Mouse (Mus musculus) G1E (cell line): ENCODE measurements at regions not wholly inside any gene's neighbourhood (a gene's known extent, or its start where the extent isn't known, plus 50 kb on each side); places are given as distances from the start of the nearest gene placed in this dataset.

Experiments
- ATAC-seq: 2 replicates; pipeline ENCODE4 v1.8.0; 2016; ENCODE audit warnings: mild to moderate bottlenecking; ENCODE audit not compliant: insufficient number of reproducible peaks, poor library complexity, low FRiP score, severe bottlenecking; ENCODE audit errors: extremely low read depth
- DNase-seq: peaks from one replicate; pipeline ENCODE4 v3.0.0; 2012; ENCODE audit warnings: low spot score
- H3K27me3 ChIP-seq: 2 replicates; pipeline ENCODE4 v1.6.1; 2012; ENCODE audit warnings: mild to moderate bottlenecking, low read length, inconsistent platforms; ENCODE audit not compliant: insufficient read depth
- H3K36me3 ChIP-seq: replicated peaks from 2 replicates; pipeline ENCODE3; 2012; ENCODE audit warnings: mild to moderate bottlenecking, inconsistent platforms
- H3K4me1 ChIP-seq: 2 replicates; pipeline ENCODE4 v1.6.1; 2012; ENCODE audit warnings: low read depth, low read length, inconsistent platforms, mixed read lengths; ENCODE audit not compliant: insufficient read depth
- H3K4me3 ChIP-seq: 2 replicates; pipeline ENCODE4 v1.5.1; 2012; ENCODE audit warnings: low read depth, mild to moderate bottlenecking, inconsistent platforms, low read length, moderate library complexity, mixed read lengths
- H3K9me3 ChIP-seq: replicated peaks from 2 replicates; pipeline ENCODE4 v1.6.1; 2012; ENCODE audit warnings: inconsistent platforms
- CTCF ChIP-seq: IDR thresholded peaks from 2 replicates; pipeline ENCODE4 v1.5.1; 2012; ENCODE audit warnings: low read depth, low read length, inconsistent platforms, mixed read lengths
- GATA1 ChIP-seq: IDR thresholded peaks from 2 replicates; pipeline ENCODE4 v1.6.1; 2012; ENCODE audit warnings: borderline replicate concordance, low read length, inconsistent platforms, mixed read lengths
- GATA2 ChIP-seq: IDR thresholded peaks from 2 replicates; pipeline ENCODE4 v1.6.1; 2012; ENCODE audit warnings: low read depth, low read length, inconsistent platforms, borderline replicate concordance
- POLR2AphosphoS5 ChIP-seq: IDR thresholded peaks from 2 replicates; pipeline ENCODE4 v1.6.1; 2012; ENCODE audit warnings: low read depth, low read length, inconsistent platforms; ENCODE audit not compliant: insufficient replicate concordance
- TAL1 ChIP-seq: conservative IDR thresholded peaks from 2 replicates; pipeline ENCODE4 v1.6.1; 2012; ENCODE audit warnings: low read depth, low read length, inconsistent platforms, mixed read lengths

- no peaks in the 10 kb centered on the region for H3K36me3 ChIP-seq
- no peak for TF ChIP-seq GATA2
- TF ChIP-seq POLR2AphosphoS5 = no peak
- H3K4me1 ChIP-seq = no peaks in the 10 kb centered on the region
- no peak for ATAC-seq
- no peaks in the 10 kb centered on the region for H3K27me3 ChIP-seq
- no peak overlapping the region; the same call in 1 of the 2 replicates for H3K4me3 ChIP-seq
- peaks cover 51% of the 10 kb centered on the region for H3K9me3 ChIP-seq
- DNase-seq = no peak
These were observed 143.2 kb upstream of the Id2 start for GRCm38 (mm10) chr12:25240142-25240541.

GRCm38 (mm10) chr12:25235071-25235470 lies 138.1 kb upstream of the Id2 start:
- H3K9me3 ChIP-seq = peaks cover 70% of the 10 kb centered on the region
- no peaks in the 10 kb centered on the region for H3K36me3 ChIP-seq
- TF ChIP-seq GATA1 (no peak), TAL1 (no peak), CTCF (no peak), POLR2AphosphoS5 (no peak), GATA2 (no peak)
- ATAC-seq (no peak), DNase-seq (no peak)
- H3K4me1 ChIP-seq = no peaks in the 10 kb centered on the region
- H3K27me3 ChIP-seq = no peaks in the 10 kb centered on the region
- H3K4me3 ChIP-seq = no peak overlapping the region

GRCm38 (mm10) chr12:25234636-25235035 lies 137.7 kb upstream of the Id2 start:
- Histone ChIP-seq H3K27me3 (no peaks in the 10 kb centered on the region), H3K4me3 (no peak overlapping the region), H3K4me1 (no peaks in the 10 kb centered on the region), H3K9me3 (peaks cover 70% of the 10 kb centered on the region), H3K36me3 (no peaks in the 10 kb centered on the region)
- no peak for ATAC-seq
- DNase-seq = no peak
- TF ChIP-seq GATA1 (no peak), TAL1 (no peak), POLR2AphosphoS5 (no peak), GATA2 (no peak), CTCF (no peak)

GRCm38 (mm10) chr12:25233027-25233535 lies 136.1 kb upstream of the Id2 start:
- DNase-seq = no peak
- TF ChIP-seq GATA2 (no peak), GATA1 (no peak), POLR2AphosphoS5 (no peak), TAL1 (no peak), CTCF (no peak)

GRCm38 (mm10) chr12:25232358-25233026 lies 135.6 kb upstream of the Id2 start:
- Histone ChIP-seq H3K4me3 (no peak overlapping the region), H3K4me1 (no peaks in the 10 kb centered on the region), H3K27me3 (no peaks in the 10 kb centered on the region), H3K9me3 (peaks cover 71% of the 10 kb centered on the region), H3K36me3 (no peaks in the 10 kb centered on the region)
- DNase-seq (no peak), ATAC-seq (no peak)
- no peak for TF ChIP-seq GATA2
- TF ChIP-seq POLR2AphosphoS5 = no peak
- no peak for TF ChIP-seq CTCF
- TF ChIP-seq TAL1 = no peak
- no peak for TF ChIP-seq GATA1

More at GRCm38 (mm10) chr12:25233027-25233535, 136.1 kb upstream of the Id2 start:
- no peak for ATAC-seq
- Histone ChIP-seq H3K27me3 (no peaks in the 10 kb centered on the region), H3K9me3 (peaks cover 71% of the 10 kb centered on the region), H3K4me3 (no peak overlapping the region), H3K36me3 (no peaks in the 10 kb centered on the region), H3K4me1 (no peaks in the 10 kb centered on the region)

GRCm38 (mm10) chr12:25228708-25229107 lies 131.8 kb upstream of the Id2 start:
- H3K4me3 ChIP-seq = no peak overlapping the region
- TF ChIP-seq POLR2AphosphoS5 = no peak
- no peak for TF ChIP-seq GATA1
- no peak for TF ChIP-seq TAL1
- TF ChIP-seq CTCF = no peak
- TF ChIP-seq GATA2 = no peak
- DNase-seq = no peak
- H3K27me3 ChIP-seq = no peaks in the 10 kb centered on the region
- no peaks in the 10 kb centered on the region for H3K36me3 ChIP-seq
- ATAC-seq = no peak
- H3K9me3 ChIP-seq = peaks cover 90% of the 10 kb centered on the region
- no peaks in the 10 kb centered on the region for H3K4me1 ChIP-seq
